Mouse (Mus musculus) ES-E14 (cell line): Measurements from ENCODE around the gene Psma5.

Source experiments
- CHD2 ChIP-seq: IDR thresholded peaks from 2 replicates; pipeline ENCODE4 v1.6.1; 2014; ENCODE audit warnings: mild to moderate bottlenecking, low read depth, low read length, inconsistent platforms
- HCFC1 ChIP-seq: IDR thresholded peaks from 2 replicates; pipeline ENCODE4 v1.6.1; 2012; ENCODE audit warnings: low read length, inconsistent platforms, borderline replicate concordance; ENCODE audit not compliant: insufficient read depth
- MAFK ChIP-seq: IDR thresholded peaks from 2 replicates; pipeline ENCODE4 v1.6.1; 2014; ENCODE audit warnings: mild to moderate bottlenecking, low read depth, low read length, inconsistent platforms; ENCODE audit not compliant: insufficient read depth
- ZC3H11A ChIP-seq: IDR thresholded peaks from 2 replicates; pipeline ENCODE4 v1.6.1; 2012; ENCODE audit warnings: low read depth, mild to moderate bottlenecking, inconsistent platforms, low read length, borderline replicate concordance
- ZNF384 ChIP-seq: IDR thresholded peaks from 2 replicates; pipeline ENCODE4 v1.6.1; 2012; ENCODE audit warnings: low read depth, low read length, inconsistent platforms

- TF ChIP-seq ZC3H11A = no peak
- TF ChIP-seq CHD2 = no peak
- no peak for TF ChIP-seq ZNF384
- no peak for TF ChIP-seq MAFK
- no peak for TF ChIP-seq HCFC1
Observed at GRCm38 (mm10) chr3:108209536-108209935, 47.2 kb upstream of the Psma5 start.
